Mouse (Mus musculus) fat pad, adult 2 months (tissue): ENCODE data around the gene Glra4.
"Not testable (repeated sequence)": the region's sequence is repeated elsewhere in the genome, so short reads cannot be mapped to it uniquely, and the experiment has no call there.

Source experiments
- DNase-seq: peaks from one replicate; pipeline ENCODE4 v3.0.0-alpha.2; 2011; ENCODE audit warnings: low read depth, low spot score; ENCODE audit errors: extremely low read depth

The Glra4 gene

GRCm38 (mm10) chrX:136732016-136732415 lies 47.9 kb downstream of the Glra4 start:
- no peak for DNase-seq

- DNase-seq: not testable (repeated sequence)
These were observed 65.0 kb downstream of the Glra4 start for GRCm38 (mm10) chrX:136714742-136715474.

- DNase-seq: no peak
These were observed 71.2 kb downstream of the Glra4 start for GRCm38 (mm10) chrX:136708782-136709181.

GRCm38 (mm10) chrX:136708168-136708681 lies 71.7 kb downstream of the Glra4 start:
- no peak for DNase-seq
